Mouse (Mus musculus) ES-E14 (cell line): ENCODE data around the gene Ptprcap.

ENCODE experiments used
- CHD2 ChIP-seq: IDR thresholded peaks from 2 replicates; pipeline ENCODE4 v1.6.1; 2014; ENCODE audit warnings: mild to moderate bottlenecking, low read depth, low read length, inconsistent platforms
- HCFC1 ChIP-seq: IDR thresholded peaks from 2 replicates; pipeline ENCODE4 v1.6.1; 2012; ENCODE audit warnings: low read length, inconsistent platforms, borderline replicate concordance; ENCODE audit not compliant: insufficient read depth
- ZNF384 ChIP-seq: IDR thresholded peaks from 2 replicates; pipeline ENCODE4 v1.6.1; 2012; ENCODE audit warnings: low read depth, low read length, inconsistent platforms

DNA sequence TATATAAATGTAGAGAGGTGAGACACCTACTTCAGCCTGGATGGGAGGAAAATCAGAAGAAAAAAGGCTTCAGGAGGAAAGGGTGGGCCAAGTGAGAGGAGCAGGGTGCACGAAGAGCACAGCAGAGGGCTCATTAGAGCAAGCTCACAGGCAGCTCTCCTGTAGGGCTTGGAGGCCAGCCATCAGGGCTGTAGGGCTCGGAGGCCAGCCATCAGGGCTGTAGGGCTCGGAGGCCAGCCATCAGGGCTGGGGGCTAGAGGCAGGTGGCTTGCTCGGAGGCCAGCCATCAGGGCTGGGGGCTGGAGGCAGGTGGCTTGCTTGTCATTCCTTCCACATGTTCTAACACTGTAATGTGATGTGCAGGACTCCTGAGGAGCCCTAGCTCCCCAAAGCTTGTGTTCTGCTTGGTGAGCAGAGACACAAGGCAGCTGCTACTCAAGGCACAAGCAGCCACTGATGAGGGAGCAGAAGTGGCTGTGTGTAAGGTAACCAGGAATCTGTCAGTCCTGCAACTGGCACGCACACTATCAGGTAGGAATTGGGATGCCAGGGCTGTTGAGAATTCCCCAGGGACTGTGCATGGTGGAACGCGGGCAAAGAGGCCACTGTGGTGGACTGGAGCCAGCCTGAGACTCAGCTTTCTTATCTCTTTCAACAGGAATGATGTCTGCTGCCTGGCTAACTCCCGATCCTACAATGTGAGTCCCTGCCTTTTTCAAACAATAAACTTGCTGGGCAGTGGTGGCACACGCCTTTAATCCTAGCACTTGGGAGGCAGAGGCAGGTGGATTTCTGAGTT lies 13.5 kb downstream of the Ptprcap start:
- no peak for TF ChIP-seq ZNF384
- no peak for TF ChIP-seq HCFC1
- TF ChIP-seq CHD2, result no peak
